Mouse (Mus musculus): ENCODE results near the gene Mlh1. TPM values are rescaled to one million over a fixed set of nuclear protein-coding genes. Genes with fewer than 3 reads are reported as not detected.

The Mlh1 gene
- total RNA-seq, 2 experiments from 2014 or later = 4.4 to 8.7 TPM

DNA sequence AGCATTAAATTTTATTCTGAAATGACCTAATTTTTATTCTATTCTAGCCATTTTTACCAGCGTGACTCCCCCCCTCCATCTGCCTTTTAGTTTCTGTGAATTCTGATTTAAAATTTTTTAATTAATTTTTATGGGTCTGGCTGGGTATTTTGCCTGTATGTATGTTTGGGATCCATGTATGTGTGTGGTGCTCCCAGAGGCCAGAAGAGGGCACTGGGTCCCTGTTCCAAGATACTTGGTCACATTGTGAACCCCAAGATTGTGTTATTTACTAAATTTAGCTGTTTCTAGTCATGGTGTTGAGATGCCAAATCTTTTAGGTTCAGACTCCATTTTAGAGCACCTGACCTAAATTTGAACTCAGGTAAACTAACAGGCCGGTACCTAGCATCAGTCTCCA is 14.9 kb upstream of the Mlh1 start:
- DNase-seq = no peak

DNA sequence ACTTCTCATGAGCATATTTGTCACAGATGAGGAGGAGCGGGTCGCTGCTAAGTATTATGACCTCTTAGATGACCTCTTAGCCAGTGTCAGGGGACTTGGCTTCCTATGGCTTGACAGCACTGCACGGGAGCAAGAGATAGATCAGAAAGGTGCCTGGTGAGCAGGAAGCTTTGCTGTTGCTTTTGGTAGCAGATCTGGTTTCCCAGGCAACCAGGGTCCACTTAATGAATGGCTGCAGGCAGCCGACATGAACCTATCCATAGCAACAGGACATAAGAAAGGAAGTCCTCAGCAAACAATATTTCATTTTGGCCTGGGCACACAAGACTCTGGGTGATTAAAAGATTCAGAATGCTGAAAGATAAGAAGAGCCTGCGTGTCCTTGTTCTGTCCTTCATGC is 14.1 kb upstream of the Mlh1 start:
- DNase-seq = no peak

- no peak for DNase-seq
Observed at GRCm38 (mm10) chr9:111285061-111285460, 13.5 kb upstream of the Mlh1 start.

DNA sequence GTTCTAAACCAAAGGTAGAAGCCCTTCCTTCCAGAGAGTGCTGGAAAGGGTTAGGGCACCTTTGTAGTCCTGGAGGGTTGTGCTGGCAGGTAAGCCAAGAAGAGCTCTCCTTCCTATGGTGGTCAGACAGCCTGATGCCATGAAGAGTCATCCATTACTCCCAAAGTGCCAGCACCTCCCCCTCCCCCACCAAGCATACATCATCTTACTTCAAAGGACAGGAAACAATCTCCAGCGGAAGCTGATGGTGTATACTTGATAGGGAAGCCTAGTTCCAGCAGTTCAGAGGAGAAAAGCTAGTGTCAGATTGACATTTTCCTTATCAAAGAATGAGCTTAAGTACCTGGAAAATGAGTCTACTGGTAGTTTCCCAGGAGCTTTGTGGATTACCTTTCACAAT is 3.6 kb upstream of the Mlh1 start:
- no peak for DNase-seq

DNA sequence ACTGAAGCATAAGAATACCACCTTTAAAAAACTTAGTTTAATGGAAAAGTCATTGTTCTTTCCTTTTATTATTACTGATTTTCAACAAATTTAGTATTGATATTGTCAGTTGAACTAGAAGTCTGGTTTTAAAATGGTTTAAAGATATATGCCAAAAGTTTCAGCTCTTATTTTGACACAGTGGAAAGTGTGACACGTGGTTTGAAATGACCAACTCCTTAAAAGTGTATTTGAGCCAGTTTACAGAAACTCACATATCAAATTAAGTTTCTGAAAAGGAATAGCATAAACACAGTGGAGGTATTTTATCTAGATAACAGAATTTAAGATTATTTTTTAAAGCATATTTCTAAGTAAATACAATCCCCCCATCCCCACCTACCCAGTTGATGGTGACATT is 2.4 kb upstream of the Mlh1 start:
- no peak for DNase-seq

DNA sequence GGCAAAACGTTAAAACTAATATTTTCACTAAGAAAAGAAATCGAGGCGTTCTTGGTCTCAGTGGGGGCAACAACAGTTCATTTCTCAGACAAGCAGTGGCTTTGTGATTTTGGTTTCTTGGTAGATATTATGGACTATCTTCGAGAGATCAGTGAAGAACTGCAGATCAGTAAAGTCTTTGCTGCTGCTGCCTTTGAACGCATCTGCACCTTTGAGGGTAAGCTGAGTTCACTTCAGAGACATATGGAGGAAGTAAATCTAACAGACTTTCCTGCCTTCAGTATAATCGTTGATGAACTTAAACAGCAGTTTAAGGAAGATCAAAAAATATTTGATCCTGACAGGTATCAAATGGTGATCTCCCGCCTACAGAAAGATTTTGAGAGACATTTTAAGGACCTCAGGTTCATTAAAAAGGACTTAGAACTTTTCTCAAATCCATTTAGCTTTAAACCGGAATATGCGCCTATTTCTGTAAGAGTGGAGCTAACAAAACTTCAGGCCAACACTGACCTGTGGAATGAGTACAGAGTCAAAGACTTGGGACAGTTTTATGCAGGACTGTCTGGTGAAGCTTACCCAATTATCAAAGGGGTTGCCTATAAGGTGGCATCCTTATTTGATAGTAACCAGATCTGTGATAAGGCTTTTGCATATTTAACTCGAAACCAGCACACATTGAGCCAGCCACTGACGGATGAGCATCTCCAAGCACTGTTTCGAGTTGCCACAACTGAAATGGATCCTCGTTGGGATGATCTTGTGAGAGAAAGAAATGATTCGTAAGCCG is 1.6 kb upstream of the Mlh1 start:
- no peak for DNase-seq

DNA sequence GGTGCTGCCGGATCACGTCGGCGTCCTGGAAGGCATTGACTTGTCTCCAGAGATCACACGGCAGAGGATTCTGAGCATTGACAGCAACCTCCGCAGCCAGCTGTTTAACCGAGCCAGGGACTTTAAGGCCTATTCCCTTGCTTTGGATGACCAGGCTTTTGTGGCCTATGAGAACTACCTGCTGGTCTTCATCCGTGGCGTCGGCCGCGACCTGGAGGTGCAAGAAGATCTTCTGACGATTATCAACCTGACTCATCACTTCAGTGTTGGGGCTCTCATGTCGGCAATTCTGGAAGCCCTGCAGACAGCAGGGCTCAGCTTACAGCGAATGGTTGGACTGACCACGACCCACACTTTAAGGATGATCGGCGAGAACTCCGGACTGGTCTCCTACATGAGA is 765 bp upstream of the Mlh1 start:
- DNase-seq = no peak

GRCm38 (mm10) chr9:111271056-111271433 is 546 bp downstream of the Mlh1 start:
- DNase-seq = no peak

GRCm38 (mm10) chr9:111270606-111271005 is 985 bp downstream of the Mlh1 start:
- DNase-seq = no peak

- no peak for DNase-seq
Observed at GRCm38 (mm10) chr9:111267998-111268397, 3.6 kb downstream of the Mlh1 start.

DNA sequence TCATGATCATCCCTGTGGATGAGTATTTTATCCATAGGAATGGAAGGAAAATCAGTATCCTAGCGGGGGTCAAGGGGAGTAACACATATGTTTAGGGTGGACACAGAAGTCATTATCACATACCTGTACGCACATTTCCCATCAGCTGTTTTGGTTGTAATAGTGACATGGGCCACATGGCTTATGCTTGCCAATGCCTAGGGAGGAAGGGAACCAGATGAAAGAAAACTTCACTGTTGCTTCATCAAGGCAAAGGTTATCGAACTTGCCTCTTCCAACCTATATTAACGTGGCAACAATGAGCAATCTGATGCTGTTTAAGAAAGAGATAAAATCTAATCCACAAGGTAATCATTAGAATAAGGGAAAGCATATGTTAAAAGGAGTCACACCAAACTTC is 10.2 kb downstream of the Mlh1 start:
- DNase-seq = no peak

DNA sequence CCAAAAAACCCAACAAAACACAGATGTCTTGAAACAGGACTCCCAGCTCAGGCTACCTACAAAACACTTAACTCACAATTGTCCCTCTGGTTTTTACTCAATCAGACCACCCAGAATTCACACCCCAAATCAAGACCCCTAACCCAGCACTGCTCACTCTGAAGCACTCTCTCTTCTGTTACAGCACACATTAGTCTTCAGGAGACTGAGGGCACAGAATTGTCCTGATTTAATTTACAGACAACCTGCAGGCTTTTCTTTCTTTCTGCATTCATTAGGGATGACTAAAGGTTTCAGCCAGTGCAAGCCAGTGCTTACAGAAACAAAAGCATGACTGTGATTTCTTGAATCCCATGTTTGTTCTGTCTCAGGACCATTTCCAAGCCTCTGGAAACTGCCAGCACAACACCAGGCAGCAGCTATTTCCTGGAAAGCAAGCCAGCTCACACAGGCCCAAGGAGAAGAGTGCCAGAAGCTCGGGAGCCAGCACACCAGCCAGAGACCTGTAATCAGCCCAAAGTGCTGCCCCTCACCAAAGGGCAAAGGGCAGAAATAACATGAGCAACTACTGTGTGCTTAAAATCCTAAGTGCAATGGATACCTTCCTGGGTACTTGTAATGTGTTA is 11.1 kb downstream of the Mlh1 start:
- DNase-seq = peak; percentile 37

- no peak for DNase-seq
Observed at GRCm38 (mm10) chr9:111252161-111252869, 19.3 kb downstream of the Mlh1 start.

- no peak for DNase-seq
Observed at GRCm38 (mm10) chr9:111247682-111248246, 23.8 kb downstream of the Mlh1 start.

DNA sequence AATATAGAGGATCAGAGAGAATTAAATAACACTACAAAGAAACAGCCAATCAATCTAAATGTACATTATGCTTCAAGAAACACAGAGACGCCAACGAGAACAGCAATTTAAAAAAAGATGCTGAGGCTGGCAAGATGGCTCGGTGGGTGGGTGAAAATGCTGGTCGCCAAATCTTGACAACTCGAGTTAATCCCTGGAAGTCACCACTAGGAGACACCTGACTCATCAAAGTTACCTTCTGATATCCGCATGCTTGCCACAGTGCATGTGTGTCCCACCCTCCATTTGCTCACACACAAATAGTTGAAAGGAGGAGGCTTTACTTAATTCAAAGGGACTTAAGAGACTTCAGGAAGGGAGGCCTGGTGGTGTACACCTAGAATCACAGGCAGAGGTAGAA is 26.0 kb downstream of the Mlh1 start:
- no peak for DNase-seq

GRCm38 (mm10) chr9:111243384-111243783 is 28.2 kb downstream of the Mlh1 start:
- DNase-seq = no peak

GRCm38 (mm10) chr9:111239821-111240220 is 31.8 kb downstream of the Mlh1 start:
- no peak for DNase-seq

DNA sequence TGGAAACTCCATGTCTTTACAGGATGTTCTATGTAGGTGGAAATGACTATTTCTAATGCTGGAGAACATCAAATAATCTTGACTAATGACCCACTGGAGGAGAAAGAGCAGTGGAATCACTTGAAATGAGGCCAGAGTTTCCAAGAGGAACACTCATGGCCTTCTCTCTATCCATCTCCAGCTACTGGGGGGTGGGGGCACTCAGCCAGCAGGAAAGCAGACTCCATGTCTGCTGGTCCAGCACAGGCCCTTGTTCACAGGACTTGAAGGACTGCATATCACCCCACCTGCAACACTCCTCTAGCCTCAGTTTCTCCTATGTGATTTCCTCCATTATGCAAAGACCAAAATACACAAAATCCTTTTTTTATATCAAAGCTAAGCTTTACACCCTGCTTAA is 33.9 kb downstream of the Mlh1 start:
- DNase-seq = no peak

DNA sequence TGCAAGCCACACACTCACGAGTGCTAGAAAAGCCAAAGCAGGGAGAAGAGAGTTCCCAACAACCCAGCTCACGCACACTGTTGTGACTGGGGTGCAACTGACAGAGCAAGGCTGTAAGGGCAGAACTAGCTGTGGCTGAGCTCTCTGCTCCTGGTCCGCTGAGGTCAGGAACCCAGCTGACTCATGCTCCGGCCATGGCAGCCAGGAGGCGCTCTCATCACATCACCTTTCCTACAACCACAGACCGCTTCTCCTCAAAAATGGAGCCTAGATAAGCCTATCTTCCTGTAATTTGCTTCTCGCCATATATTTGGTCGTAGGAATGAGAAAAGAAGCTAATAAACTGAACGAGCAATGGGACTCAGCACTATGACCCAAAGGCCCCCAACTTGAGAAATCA is 36.9 kb downstream of the Mlh1 start:
- no peak for DNase-seq

GRCm38 (mm10) chr9:111228446-111228845 is 43.1 kb downstream of the Mlh1 start:
- DNase-seq = no peak

DNA sequence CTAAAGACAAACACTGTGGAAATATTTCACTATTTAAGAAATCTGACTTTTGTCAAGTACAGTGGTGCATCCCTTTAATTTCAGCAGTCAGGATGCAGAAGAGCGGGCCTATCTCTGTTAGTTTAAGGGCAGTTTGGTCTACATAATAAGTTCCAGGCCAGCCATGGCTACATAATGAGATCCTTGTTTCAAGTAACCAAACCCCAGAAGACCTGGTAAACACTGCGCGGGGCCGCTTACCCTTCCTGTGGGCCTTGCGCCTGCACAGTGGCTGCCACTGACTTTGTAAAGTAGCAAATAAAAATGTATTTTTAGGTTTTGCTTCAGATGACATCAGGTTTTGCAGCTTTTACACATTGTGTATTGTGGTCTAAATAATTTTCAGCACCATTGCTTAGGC is 48.2 kb downstream of the Mlh1 start:
- no peak for DNase-seq

- DNase-seq = no peak
Observed at GRCm38 (mm10) chr9:111221580-111221979, 50.0 kb downstream of the Mlh1 start.

DNA sequence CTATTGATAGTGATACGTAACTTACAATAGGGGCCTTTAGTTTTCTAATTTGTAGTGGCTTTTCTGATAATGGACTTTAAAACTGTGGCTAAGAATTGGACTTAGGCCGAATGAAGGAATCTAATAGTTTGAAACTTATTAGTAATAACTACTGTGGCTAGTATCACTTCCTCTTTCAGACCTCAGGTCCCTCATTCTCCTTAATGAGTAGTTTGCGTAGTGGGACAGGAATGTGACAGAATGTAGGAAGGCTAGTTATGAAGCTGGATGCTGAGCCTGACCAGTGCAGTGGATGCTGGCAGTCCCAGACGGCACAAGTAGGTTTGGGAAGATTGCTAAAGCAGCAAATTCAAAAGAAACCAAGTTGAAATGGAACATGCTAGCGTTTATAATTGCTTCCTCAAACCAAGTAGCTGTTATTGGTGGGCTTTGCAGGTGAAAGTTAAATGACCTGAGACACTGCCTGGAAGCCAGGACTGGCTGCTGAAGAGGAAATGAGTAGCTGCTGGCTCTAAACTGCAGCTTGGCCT is 51.0 kb downstream of the Mlh1 start:
- DNase-seq = no peak

Measured in gastrocnemius, postnatal 25 days (tissue).